Mouse (Mus musculus) cerebellum, postnatal 10 days (tissue): ENCODE data around the gene Trim14.

Experiments used
- DNase-seq, 2 experiments: peaks; one replicate each; pipeline ENCODE4 v3.0.0; 2021; ENCODE audit warnings: mixed read lengths in 2 of 2

Gene Trim14

DNA sequence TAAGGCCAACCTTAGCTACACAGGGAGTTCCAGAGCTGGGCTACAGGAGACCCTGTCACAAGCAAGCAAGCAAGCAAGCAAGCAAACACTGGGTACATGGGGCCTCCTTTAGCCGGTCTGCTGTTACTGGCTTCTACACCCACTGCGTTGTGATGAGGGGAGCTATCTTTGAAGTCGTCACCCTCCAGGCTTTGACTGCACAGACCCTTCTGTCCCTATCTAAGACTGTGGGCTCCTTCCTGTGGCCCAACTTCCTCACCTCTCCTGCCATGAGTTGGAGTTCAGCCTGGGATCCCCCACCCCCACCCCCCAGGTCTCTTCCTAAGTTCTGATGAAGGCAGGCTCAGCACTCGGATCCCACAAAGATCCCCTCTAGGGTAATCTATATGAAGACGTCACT is 26.1 kb upstream of the Trim14 start:
- DNase-seq, result no peak

GRCm38 (mm10) chr4:46560069-46560705 is 24.2 kb upstream of the Trim14 start:
- no peak for DNase-seq

DNA sequence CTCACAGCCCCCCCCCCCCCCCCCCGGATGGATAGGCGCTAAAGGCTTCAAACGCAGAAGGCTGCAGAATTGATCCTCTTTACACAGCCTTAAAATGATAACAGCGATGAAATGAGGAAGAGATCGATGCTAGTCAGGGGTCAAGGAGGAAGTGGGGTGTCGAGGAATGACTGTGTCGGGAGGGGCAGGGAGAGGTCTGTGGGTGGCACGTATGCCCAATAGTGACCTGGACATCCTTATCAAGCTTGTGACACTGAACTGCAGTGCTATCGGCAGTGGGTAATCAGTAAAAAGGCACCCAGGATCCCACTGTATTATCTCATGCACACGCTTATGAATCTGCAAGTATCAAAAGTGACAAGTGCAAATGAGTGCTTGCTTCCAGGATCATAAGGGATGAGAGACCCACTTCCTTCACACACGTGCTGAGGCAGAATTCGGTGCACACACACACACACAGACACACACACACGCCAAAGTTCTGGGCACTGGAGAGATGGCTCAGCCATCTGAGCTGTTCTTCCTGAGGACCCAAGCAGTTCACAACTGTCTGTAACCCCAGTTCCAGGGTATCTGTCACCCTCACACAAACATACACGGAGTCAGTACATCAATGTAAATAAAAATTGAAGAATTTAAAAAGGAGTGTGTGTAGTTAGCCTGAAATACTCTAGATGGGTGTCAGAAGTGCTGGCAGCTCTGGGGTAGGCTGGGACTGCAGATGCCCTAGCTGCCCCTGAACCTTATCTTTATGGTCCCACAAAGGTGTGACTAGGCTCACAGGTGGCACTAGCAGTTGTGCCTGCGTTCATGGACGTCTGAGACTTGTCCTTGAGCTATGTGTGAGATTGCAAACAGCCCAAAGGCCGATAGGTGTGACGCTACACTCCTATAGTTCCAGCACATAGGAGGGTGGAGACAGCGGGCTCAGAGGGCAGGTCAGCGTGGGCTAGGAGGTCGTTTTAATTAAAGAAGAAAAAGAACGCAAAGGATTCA is 23.0 kb upstream of the Trim14 start:
- DNase-seq, result peak in 1 of 2 experiments; percentile 1

DNA sequence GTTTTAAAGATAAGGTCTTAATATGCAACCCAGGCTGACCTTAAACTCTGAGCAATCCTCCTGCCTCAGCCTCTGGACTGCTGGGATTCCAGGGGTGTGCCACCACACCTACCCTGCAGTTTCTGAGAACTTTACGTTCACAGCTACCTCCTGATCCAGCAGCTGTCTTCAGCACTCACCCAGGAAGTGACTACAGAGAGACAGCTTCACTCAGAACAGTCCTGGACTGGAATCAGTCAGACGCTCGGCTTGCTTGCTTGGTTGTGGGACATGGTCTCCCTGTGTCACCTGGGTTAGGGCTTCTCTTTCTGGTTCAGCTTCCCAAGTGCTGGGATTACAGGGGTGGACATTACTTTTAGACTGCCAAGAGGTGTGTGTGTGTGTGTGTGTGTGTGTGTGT is 21.0 kb upstream of the Trim14 start:
- no peak for DNase-seq

DNA sequence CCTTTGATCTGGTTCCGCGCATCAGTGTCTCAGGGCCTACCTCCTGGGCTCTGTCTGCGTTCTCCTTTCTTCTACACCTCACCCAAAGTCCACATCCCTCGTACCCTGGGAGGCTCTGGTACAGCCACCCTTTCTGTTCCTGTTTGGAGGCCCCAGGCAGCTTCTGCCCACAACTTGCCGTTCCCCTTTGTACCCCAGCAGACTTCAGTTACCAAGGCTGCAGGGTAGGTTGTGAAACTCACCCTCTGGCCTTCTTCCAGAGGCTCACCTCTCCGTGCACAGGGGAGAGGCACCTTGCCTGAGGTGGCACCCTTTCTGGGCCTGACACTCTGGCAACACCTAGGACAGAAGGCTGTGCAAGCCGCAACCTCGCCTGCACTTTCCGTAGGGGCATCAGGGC is 19.8 kb upstream of the Trim14 start:
- no peak for DNase-seq

DNA sequence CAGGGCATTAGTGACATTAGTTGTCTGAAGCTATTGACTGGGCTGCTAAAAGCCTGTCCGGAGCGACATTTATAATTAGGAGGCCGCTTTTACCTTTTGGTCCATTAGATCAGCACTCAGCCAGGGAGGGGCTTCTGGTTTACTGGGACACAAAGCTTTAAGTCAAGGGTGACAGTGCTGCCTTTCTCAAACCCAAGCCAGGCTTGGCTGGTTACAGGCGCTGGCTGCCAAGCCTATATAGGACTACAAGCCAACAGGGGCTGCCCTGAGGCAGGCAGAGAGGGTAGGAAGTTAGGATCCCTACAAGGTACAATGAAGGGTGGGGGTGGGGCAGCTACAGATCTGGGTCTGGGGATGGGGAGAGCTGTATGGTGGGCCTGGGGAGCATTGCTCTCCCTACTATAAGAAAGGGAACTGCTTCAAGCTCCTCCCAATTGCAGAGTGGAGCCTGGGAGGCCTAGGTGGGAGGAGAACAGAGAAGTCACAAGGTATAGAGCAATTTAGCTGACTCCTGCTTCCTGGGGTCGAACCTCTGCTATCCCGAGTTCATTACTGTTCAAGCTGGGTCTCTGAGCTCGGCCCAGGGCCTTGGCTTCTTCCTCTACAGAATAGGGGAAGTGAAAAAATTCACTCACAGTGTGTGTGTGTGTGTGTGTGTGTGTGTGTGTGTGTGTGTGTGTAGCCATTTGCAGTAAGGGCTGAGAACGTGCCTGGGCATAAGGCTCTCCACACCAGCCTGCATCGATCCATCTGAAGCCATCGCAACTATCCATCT is 18.5 kb upstream of the Trim14 start:
- peak in 1 of 2 experiments; percentile 34 for DNase-seq

GRCm38 (mm10) chr4:46553864-46554263 is 17.9 kb upstream of the Trim14 start:
- peak; percentile 92 to 95 for DNase-seq

- DNase-seq, result no peak
These were observed 14.5 kb upstream of the Trim14 start for GRCm38 (mm10) chr4:46550406-46550805.

- DNase-seq, result no peak
These were observed 14.0 kb upstream of the Trim14 start for GRCm38 (mm10) chr4:46549979-46550378.

DNA sequence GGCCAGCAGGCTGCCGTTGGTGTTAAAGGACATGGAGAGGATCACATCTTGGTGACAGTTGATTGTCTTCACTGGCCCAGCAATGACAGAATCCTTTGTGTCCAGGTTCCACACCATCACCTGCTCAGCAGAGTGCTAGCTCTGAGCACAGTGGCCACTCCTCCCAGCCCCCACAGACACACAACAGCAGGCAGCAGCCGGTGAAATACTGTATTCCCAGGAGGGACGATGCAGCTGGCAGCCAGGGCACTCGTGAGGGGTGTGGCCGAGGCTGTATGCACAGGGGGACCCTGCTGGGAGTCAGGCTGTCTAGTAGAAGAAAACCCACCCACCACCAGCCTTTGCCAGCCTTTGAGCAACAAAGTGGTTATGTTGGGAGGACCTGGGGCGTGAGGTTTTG is 10.8 kb upstream of the Trim14 start:
- peak; percentile 50 to 65 for DNase-seq

DNA sequence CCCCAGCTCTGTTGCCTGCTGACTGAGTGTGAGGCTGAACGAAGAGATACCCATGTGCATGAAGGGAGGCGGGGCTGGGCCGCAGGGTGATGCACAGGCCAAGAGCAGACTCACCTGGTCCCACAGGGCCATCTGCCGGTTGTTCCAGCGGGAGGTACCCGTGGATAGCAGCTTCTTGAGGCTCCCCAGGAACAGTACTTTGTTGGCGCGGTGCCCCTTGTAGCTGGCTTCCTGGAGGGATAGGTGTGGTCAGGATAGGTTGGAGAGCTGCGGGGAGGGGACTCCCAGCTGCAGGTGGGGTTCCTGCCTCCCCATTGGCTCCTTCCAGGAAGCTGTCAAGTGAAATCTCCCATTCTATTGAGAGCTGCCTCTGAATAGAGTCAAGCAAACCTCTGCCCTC is 9.6 kb upstream of the Trim14 start:
- DNase-seq, result peak; percentile 42 to 44

- peak; percentile 70 to 84 for DNase-seq
These were observed 8.4 kb upstream of the Trim14 start for GRCm38 (mm10) chr4:46544313-46544712.

GRCm38 (mm10) chr4:46543366-46544050 is 7.6 kb upstream of the Trim14 start:
- peak; percentile 47 to 52 for DNase-seq

DNA sequence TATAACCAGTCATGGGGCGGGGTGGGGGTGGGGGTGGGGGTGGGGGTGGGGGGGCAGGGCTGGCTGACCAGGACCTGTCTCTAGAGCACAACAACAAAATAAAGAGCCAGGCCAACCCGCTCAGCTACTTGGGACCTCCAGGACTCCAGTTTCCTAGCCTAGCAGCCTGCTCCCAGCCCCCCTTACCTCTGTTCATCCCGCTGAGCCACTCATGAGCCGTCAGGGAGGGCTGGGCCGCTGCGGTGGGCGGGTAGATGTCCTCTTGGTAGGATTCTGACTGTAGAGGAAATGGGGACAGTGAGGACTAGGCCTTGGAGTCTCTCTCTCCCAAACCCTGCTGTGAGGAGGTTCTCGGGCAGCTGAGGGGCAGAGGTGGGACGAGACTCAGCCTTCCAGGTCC is 5.8 kb upstream of the Trim14 start:
- no peak for DNase-seq

- DNase-seq, result no peak
These were observed 3.2 kb upstream of the Trim14 start for GRCm38 (mm10) chr4:46539167-46539566.

- DNase-seq, result no peak
These were observed 679 bp downstream of the Trim14 start for GRCm38 (mm10) chr4:46535094-46535830.

- DNase-seq, result no peak
These were observed 1.8 kb downstream of the Trim14 start for GRCm38 (mm10) chr4:46533934-46534720.

DNA sequence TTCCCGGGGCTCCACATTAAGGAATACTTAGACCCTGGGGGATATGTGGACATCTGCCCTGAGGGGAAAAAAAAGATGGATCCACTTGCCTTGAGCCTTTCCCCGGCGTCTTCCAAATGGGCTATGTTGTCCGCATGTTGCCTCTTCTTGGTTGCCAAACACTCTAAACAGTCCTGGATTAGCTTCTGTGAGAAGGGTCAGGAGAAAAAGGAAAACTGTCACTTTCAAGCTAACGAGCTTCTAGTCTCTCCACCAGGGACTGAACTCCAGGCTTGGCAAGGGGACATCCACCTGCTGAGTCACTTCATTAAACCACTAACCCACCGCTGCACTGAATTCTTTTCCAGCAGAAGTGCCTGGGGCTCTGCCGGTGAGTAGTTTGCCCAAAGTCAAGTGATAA is 3.0 kb downstream of the Trim14 start:
- DNase-seq, result no peak

DNA sequence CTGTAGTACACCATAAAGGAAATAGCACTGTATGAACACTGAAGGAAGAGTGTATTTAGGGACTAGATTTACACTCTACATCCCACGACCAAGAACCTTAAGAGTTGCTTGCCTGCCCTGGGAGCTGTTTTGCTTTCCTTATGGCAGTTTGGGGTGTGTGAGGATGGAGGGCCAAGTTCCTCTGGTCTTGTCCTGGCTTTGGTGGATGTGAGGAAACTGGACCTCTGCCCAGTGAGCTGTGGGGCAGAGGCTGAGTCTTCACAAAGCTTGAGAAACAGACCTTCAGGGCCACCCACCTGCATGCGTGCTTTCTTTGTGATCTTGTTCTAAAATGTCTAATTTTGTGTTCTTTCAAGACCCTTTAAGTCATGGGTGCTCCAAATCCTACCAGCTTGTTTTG is 3.4 kb downstream of the Trim14 start:
- no peak for DNase-seq

DNA sequence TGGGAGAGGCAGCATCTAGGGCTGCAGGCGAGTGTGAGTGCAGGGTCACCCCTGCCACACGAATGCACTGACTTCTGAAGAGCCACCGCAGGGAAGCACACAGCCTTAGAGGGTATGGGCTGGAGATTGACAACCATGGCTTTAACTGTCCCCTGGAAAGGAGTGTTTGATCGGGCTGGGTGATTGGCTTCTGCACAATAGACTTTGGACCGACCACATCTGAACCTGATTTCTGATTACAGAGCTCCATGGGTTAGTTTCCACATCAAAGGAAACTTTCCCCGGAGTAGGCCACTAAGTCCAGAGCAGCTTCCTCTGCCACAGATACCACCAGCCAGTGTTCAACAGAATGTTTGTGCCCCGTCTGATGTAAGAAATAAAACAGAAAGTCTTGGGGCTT is 6.2 kb downstream of the Trim14 start:
- no peak for DNase-seq

DNA sequence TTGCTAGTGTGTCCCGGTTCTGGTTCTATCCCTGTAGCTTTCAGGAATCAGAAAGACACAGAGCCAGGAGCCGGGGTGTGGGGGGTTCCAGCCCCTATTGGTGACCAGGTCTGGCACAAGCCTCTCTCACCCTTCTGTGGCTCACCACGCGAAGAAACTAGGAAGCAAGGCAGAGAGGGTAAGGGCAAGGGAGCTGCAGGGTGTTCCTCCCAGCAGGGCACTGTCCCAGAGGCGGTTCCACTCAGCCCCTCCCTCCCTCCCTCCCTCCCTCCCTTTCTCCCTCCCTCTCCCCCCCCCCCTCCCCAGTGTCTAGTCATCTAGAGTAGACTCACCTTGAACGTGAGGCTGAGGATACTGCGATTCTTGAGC is 8.4 kb downstream of the Trim14 start:
- peak in 1 of 2 experiments; percentile 20 for DNase-seq
